Mouse (Mus musculus): ENCODE results near the gene Rbpms2.

- TF ChIP-seq POLR2A (IDR thresholded peaks at IDR 0.05; ENCODE audit: borderline replicate concordance, control insufficient read depth, low read depth, low read length) (no peak), CTCF (IDR thresholded peaks at IDR 0.05; ENCODE audit: control insufficient read depth, insufficient read depth, low read length) (no peak)
These were observed 63.6 kb downstream of the Rbpms2 start for GRCm38 (mm10) chr9:65692959-65693603.

Data from bone marrow, adult 2 months (tissue).